Mouse (Mus musculus): Measurements from ENCODE around the gene Rerg. TPM values are rescaled to one million over a fixed set of nuclear protein-coding genes. Genes with fewer than 3 reads are reported as not detected.

Rerg gene
- polyA plus RNA-seq, 1 experiment from 2014 or later, result not detected

DNA sequence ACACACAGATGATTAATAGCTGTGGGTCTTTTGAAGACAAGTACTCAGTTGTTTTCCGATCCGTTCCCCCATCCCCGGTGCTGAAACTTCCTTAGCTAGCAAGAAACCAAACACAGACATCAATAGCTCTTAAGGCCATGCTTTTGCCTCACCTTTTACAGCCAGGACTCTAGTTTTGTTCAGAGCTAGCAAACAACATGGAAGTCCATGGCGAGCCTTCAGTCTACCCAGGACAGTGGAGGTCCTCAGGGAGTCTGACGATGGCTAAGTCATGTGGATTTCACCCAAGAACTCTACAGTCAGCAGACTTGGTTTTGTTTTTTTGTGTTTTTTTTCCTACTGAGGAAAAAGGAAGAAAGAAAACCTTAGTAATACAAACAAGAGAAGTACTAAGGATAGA lies 43.4 kb downstream of the Rerg start:
- 40% methylated on average over 5 of the region's 5 CpGs for WGBS (ENCODE audit: missing documents)
- Histone ChIP-seq H3K79me2 (ENCODE audit: inconsistent target) (no peaks in the 10 kb centered on the region), H3K4me3 (ENCODE audit: inconsistent target) (no peak overlapping the region)

DNA sequence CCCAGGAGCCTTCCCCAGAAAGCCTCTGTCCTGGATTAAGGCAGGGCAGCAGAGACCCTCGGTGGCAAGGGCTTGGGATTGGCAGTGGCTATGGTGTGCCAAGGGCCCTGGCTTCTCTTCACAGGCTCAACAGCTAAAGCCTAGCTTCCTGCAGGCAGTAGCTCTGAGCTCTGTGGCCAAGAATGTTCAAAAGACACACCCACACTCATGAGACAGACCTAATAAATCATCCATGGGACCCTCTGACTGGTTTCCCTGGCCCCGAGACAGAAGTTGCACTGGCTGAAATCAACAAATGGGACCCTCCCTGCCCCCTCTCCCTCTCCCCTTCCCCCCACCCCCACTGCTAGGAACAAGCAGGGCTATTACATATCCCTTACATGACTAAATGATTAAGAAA lies 44.1 kb downstream of the Rerg start:
- no peak overlapping the region for H3K4me3 ChIP-seq (ENCODE audit: inconsistent target)
- H3K27ac ChIP-seq, result no peak overlapping the region
- no peaks in the 10 kb centered on the region for H3K79me2 ChIP-seq (ENCODE audit: inconsistent target)
- H3K36me3 ChIP-seq (ENCODE audit: inconsistent target), result no peaks in the 10 kb centered on the region
- 35% methylated on average over 2 of the region's 2 CpGs for WGBS (ENCODE audit: missing documents)

More for the DNA sequence above, 43.4 kb downstream of the Rerg start:
- no peak overlapping the region for H3K27ac ChIP-seq
- H3K36me3 ChIP-seq (ENCODE audit: inconsistent target), result no peaks in the 10 kb centered on the region

DNA sequence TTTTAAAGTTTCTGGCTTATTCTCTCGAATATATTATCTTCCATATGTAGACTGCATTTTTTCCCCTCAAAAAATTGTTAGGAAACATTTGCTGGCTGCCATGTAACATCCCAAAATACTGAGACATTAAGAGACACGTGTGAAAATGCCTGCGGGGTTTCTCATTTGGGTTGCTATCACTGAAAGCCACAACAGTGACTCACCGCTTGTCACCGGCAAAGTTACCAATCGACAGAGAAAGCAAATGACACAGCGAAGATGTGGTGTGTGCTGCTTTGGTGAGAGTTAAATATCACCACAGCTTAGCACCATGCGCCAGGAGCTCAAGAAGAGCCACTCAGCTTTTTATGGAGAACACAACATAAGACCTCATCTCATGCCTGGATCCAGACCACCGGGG lies 44.9 kb downstream of the Rerg start:
- 39% methylated on average over 9 of the region's 9 CpGs for WGBS (ENCODE audit: missing documents)
- Histone ChIP-seq H3K27ac (no peak overlapping the region), H3K4me3 (ENCODE audit: inconsistent target) (no peak overlapping the region)

DNA sequence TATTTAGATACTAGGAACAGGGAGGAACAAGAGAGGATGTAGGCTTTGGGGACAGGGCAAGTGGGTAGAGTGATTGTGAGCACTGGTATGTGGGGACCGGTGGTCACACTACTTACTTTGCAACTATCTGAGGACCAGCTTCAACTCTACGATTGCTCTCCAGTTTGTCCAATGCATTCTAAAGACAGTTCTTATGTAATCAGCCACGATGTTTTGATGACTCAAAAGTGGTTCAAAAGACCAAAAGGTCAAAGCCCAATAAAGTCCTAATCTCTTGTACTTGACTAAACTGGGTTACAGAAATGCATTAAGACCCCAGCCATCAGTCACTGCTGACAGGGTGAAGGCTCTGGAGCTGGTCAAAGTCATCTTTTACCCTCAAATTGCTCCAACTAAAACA lies 45.3 kb downstream of the Rerg start:
- H3K4me3 ChIP-seq (ENCODE audit: inconsistent target), result no peak overlapping the region
- no peaks in the 10 kb centered on the region for H3K79me2 ChIP-seq (ENCODE audit: inconsistent target)
- 49% methylated on average over 2 of the region's 3 CpGs for WGBS (ENCODE audit: missing documents)
- no peak overlapping the region for H3K27ac ChIP-seq
- H3K36me3 ChIP-seq (ENCODE audit: inconsistent target), result no peaks in the 10 kb centered on the region

More for the DNA sequence above, 44.9 kb downstream of the Rerg start:
- H3K79me2 ChIP-seq (ENCODE audit: inconsistent target), result no peaks in the 10 kb centered on the region
- no peaks in the 10 kb centered on the region for H3K36me3 ChIP-seq (ENCODE audit: inconsistent target)

DNA sequence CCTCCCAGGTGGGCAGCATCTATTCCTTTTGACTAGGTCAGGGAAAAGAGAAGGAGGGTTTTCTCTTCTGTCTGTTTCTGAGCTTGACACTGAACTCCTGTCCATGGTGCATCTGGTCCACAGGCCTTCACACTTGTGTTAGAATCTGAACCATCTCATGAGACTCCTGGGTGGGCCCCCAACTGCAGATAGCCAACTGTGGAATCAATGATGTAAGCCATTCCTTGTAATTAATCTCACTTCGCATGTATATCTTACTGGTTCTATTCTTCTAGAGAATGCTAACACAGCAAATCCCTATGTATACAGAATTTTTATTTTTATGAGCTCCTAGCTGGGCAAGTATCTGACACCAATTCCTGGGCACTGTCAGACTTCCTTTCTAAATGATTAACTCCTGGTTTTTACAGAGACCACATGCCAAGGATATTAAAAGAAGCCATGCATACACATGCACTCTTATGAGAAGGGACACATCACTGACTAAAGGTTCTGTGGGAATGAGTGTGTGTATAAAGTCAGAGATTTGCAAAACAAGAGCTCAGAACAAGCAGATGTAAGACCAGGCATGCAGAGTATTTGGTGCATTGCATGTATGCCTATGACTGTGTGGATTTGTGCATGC lies 53.3 kb downstream of the Rerg start:
- H3K79me2 ChIP-seq (ENCODE audit: inconsistent target), result no peaks in the 10 kb centered on the region

DNA sequence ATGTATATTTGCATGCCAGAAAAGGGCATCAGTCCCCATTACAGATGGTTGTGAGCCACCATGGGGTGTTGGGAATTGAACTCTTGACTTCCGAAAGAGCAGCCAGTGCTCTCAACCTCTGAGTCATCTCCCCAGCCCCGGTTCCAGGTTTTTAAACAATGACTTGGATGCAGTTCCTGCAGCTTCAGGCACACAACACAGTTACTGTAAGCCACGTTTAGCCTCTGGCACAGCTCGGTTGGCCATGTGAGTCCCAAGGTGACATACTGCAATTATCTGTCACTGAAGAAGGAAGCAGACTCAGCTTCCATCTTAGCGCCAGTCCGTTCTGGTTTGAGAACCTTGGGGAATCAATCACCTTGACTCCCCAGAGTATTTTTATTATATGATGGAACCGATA lies 55.4 kb downstream of the Rerg start:
- 79% methylated on average over 7 of the region's 7 CpGs for WGBS (ENCODE audit: missing documents)
- H3K27ac ChIP-seq, result no peak overlapping the region
- no peaks in the 10 kb centered on the region for H3K79me2 ChIP-seq (ENCODE audit: inconsistent target)
- H3K36me3 ChIP-seq (ENCODE audit: inconsistent target), result no peaks in the 10 kb centered on the region
- H3K4me3 ChIP-seq (ENCODE audit: inconsistent target), result no peak overlapping the region

More for the DNA sequence above, 53.3 kb downstream of the Rerg start:
- 100% methylated on average over 1 of the region's 1 CpGs for WGBS (ENCODE audit: missing documents)
- Histone ChIP-seq H3K36me3 (ENCODE audit: inconsistent target) (no peaks in the 10 kb centered on the region), H3K27ac (no peak overlapping the region), H3K4me3 (ENCODE audit: inconsistent target) (no peak overlapping the region)

DNA sequence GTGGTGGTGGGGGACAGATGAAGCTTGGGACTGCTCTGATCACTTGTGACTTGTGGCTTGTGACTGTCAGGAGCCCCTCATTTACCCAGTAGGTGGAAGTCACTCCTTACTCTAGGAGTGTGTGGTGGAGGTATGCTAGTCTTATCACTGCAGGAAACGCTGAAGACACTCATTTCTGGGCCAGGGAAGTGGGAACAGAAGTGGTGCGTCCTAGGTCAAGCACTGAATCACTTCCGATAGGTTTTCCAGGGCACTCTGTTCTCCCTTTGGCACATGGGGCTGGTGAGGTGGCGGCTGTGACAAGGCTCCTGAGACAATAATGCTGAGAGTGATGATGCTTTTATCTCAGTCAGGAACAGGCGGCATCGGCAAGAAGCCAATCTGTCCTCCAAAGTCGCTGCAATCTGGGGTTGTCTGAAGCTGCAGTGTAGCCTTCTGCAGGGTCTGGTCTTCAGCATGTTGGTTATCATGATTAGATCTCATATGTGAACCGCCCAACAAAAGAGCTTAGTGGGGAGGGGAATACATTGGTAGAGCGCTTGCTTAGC lies 59.0 kb downstream of the Rerg start:
- WGBS (ENCODE audit: missing documents), result 93% methylated on average over 9 of the region's 9 CpGs
- Histone ChIP-seq H3K79me2 (ENCODE audit: inconsistent target) (no peaks in the 10 kb centered on the region), H3K36me3 (ENCODE audit: inconsistent target) (no peaks in the 10 kb centered on the region), H3K4me3 (ENCODE audit: inconsistent target) (no peak overlapping the region), H3K27ac (no peak overlapping the region)

DNA sequence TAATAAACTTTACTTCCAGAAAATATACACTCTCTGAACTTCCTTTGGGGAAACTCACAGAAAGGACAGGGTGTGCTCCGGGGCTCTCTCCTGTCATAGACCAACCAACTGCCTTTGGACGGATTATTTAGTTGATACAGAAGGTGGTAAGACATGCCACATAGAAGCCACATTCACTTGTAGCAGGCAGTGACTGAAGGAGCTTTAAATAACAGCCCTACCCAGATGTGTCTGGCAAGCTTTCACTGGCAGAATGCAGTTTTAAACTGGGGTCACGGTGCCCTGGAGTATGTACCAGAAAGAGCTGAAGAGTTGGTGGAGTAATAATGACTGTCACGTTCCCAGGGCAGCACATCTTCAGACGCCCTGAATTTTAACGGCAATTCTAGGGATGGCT lies 59.5 kb downstream of the Rerg start:
- H3K4me3 ChIP-seq (ENCODE audit: inconsistent target), result no peak overlapping the region
- 87% methylated on average over 6 of the region's 6 CpGs for WGBS (ENCODE audit: missing documents)
- H3K79me2 ChIP-seq (ENCODE audit: inconsistent target), result no peaks in the 10 kb centered on the region
- no peak overlapping the region for H3K27ac ChIP-seq
- no peaks in the 10 kb centered on the region for H3K36me3 ChIP-seq (ENCODE audit: inconsistent target)

DNA sequence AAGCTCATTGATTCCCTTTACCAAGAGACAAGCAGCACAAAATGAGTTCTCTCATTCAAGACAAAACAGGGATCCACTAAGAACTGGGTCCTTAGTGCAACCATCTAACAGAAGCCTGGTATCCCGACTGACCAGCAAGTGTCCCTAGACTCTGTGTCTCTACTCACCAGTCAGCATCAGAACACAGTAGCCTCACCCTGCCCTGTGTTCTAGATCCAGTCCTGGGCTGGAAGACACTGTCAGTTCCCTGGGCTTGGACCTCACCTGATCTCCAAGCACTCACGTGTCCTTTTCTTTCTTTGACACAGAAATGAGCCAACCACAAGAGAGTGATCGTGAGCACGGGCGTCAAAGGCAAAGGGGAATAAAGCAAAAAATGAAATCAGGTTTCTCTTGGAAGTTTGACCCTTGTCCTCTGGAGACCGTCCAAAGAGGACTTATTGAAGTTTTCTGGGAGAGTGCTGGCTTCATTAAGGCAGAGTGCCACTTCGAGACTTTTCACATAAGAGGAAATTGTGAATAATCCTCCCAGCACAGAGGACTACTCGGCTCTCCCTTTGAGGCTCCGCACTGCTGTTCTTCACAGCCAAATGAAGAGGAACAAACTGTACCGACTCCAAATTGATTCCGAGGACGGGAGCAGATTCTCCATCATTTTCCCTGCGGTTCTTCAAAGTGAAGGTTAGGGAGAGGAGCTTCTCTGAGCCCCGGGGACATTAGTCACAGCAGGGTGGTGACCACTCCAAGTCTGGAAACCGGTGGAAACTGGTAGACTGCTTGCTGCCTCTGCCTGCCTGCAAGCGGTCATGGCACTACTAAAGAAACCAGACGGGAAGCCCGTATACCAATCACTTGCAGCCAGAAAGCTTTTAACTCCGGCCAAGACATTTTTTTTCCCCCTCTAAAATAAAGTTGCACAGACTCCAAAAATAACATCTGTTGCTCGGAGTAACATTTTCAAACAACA lies 60.2 kb downstream of the Rerg start:
- H3K4me3 ChIP-seq (ENCODE audit: inconsistent target), result no peak overlapping the region
- no peak overlapping the region for H3K27ac ChIP-seq
- H3K79me2 ChIP-seq (ENCODE audit: inconsistent target), result no peaks in the 10 kb centered on the region
- 90% methylated on average over 18 of the region's 20 CpGs for WGBS (ENCODE audit: missing documents)
- H3K36me3 ChIP-seq (ENCODE audit: inconsistent target), result no peaks in the 10 kb centered on the region

DNA sequence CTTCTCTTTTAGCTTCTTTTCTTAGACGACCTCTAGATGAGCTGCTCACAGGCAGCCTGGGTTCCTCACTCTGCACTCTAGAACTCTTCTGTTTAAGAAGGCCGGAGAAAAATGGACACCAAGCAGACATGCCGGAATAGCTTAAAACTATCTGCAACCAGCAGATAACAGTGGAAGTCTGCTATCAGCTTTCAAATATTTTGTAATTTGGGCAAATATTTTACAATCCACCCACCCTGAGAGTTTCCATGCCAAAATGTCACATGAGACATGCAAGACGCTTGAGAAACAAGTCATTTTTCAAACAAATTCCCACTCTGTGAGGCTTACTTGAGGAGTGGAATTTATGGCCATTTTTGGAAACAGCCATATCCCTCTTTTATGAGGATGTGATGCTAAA lies 65.0 kb downstream of the Rerg start:
- Histone ChIP-seq H3K36me3 (ENCODE audit: inconsistent target) (no peaks in the 10 kb centered on the region), H3K4me3 (ENCODE audit: inconsistent target) (no peak overlapping the region), H3K79me2 (ENCODE audit: inconsistent target) (no peaks in the 10 kb centered on the region), H3K27ac (no peak overlapping the region)
- WGBS (ENCODE audit: missing documents), result 94% methylated on average over 4 of the region's 4 CpGs

DNA sequence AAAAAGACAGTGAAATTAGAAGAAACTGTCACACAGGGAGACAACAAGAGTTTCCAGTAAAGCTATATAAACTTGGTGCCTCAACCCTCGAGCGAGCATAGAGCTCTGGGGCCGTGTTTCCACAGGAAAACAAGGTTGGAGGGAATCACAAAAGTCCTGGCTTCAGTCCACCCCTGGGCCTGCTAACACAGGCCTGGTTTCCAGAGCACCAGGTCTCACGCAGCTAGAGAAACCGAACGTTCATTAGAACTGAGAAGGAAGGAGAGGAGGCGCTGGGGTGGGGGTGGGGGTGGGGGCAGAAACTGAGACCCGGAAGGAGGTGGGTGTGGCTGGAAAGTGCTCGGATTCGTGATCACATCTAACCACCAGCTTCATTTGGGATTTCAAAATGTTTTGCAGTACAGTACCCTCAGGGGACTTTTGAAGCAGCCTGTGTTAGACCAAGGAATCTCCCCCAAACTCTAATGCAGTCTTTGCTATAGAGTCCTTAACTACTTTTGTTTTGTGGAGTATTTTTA lies 67.6 kb downstream of the Rerg start:
- H3K36me3 ChIP-seq (ENCODE audit: inconsistent target), result no peaks in the 10 kb centered on the region
- H3K27ac ChIP-seq, result no peak overlapping the region
- H3K79me2 ChIP-seq (ENCODE audit: inconsistent target), result no peaks in the 10 kb centered on the region
- whole genome bisulfite sequencing (ENCODE audit: missing documents), result 33% methylated on average over 10 of the region's 10 CpGs
- no peak overlapping the region for H3K4me3 ChIP-seq (ENCODE audit: inconsistent target)

DNA sequence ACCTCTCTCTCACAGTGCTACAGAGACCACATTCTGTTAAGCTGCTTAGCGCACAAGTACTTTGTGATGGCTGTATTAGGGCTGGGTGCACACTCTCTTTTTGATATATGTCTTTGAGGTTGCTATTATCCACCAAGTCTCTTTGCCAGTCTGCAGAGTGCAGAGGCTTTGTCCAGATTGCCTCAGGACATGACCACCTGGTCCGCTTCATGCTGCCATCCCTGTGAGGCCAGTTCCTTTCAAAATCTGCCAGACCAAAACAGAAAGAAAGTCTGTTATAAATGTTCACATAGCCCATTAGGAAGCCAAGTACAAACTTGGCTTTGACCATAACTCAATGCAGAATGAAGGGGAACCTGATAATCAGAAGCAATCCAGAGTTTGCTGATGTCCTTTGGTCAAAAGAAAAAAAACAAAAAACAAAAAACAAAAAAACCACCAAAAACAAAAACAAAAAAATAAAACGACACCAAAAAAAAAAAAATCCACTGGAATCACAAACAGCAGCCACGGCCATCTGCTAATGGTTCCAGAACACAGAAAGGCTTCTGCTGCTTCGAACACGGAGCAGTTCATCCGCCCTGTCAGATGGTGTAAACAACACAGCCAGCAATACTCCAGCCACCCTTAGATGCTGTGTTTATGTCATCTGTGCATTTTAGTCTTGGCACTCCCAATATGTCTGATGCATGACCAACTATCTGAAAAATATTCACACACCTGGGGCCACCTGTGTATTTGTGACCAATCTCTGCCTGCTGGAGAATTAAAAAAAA lies 68.2 kb downstream of the Rerg start:
- Histone ChIP-seq H3K4me3 (ENCODE audit: inconsistent target) (no peak overlapping the region), H3K79me2 (ENCODE audit: inconsistent target) (no peaks in the 10 kb centered on the region), H3K27ac (no peak overlapping the region), H3K36me3 (ENCODE audit: inconsistent target) (no peaks in the 10 kb centered on the region)
- 96% methylated on average over 7 of the region's 7 CpGs for WGBS (ENCODE audit: missing documents)

DNA sequence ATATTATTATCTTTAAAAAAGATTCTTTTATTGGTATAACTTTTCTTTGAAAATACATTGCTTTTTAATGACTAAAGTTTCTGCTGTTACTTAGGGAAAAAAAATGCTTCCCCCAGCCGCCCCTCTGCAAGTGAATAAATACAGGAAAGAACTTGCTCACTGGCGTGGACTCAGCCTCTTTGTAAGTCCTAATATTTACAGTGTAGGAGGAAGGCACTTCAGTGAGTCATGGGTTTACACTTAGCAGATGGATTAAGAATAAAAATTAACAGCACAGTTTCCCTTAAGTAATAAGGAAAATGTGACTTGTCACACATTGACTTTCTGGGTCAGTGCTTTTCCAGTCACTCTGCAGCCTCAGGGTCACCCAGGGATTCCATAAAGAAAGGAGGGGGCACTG lies 70.0 kb downstream of the Rerg start:
- 83% methylated on average over 2 of the region's 2 CpGs for WGBS (ENCODE audit: missing documents)
- Histone ChIP-seq H3K36me3 (ENCODE audit: inconsistent target) (no peaks in the 10 kb centered on the region), H3K27ac (no peak overlapping the region), H3K79me2 (ENCODE audit: inconsistent target) (no peaks in the 10 kb centered on the region), H3K4me3 (ENCODE audit: inconsistent target) (no peak overlapping the region)
